Mouse (Mus musculus) embryonic facial prominence, embryonic 10.5 days (tissue): ENCODE data around the gene Ccdc71. TPM values are rescaled to one million over a fixed set of nuclear protein-coding genes. Genes with fewer than 3 reads are reported as not detected.
A peak's percentile ranks its signal among the peaks of the same experiment; 100 is the strongest.

Experiments
- DNase-seq: peaks from one replicate; pipeline ENCODE4 v3.0.0-alpha.2; 2017; ENCODE audit warnings: low spot score
- H3K27ac ChIP-seq: fragments of 300-500 bp; sonication (generic); replicated peaks from 2 replicates; pipeline ENCODE4 v1.5.1; 2016; ENCODE audit warnings: mild to moderate bottlenecking
- H3K27me3 ChIP-seq: fragments of 300-500 bp; sonication (generic); replicated peaks from 2 replicates; pipeline ENCODE4 v1.6.1; 2016; ENCODE audit warnings: low read depth, mild to moderate bottlenecking; ENCODE audit not compliant: poor library complexity, severe bottlenecking
- H3K36me3 ChIP-seq: fragments of 300-500 bp; sonication (generic); replicated peaks from 2 replicates; pipeline ENCODE4 v1.6.1; 2016; ENCODE audit warnings: mild to moderate bottlenecking, moderate library complexity
- H3K4me1 ChIP-seq: fragments of 300-500 bp; sonication (generic); 2 replicates; pipeline ENCODE4 v1.6.1; 2016
- H3K4me3 ChIP-seq: fragments of 300-500 bp; sonication (generic); 2 replicates; pipeline ENCODE4 v1.5.1; 2016; ENCODE audit warnings: mild to moderate bottlenecking, moderate library complexity
- H3K9me3 ChIP-seq: fragments of 300-500 bp; sonication (generic); 2 replicates; pipeline ENCODE4 v1.6.1; 2016; ENCODE audit warnings: mild to moderate bottlenecking
- WGBS: fragments of 180-500 bp; shearing (Covaris S2); methylation state at CpG from one replicate; pipeline ENCODE4 v1.1.7; 2016; 5-methylcytosine and 5-hydroxymethylcytosine counted together
- polyA plus RNA-seq: library from polyadenylated mRNA; unstranded; fragments of >200 nt; fragmentation: Nextera tagmentation; extraction: Ambion mirVana; gene quantifications from 2 replicates; pipeline ENCODE4 v1.2.1, GENCODE M21; 2016

Gene Ccdc71
- polyA plus RNA-seq, 1 experiment from 2014 or later, result 57.5 TPM

GRCm38 (mm10) chr9:108494146-108494825, 34.0 kb downstream of the Ccdc71 start:
- no peaks in the 10 kb centered on the region for H3K9me3 ChIP-seq
- no peaks in the 10 kb centered on the region for H3K27me3 ChIP-seq
- H3K27ac ChIP-seq, result no peak overlapping the region
- H3K36me3 ChIP-seq, result peaks cover 85% of the 10 kb centered on the region
- H3K4me3 ChIP-seq, result no peak overlapping the region
- H3K4me1 ChIP-seq, result peaks cover 25% of the 10 kb centered on the region
- 94% methylated on average over 19 of the region's 19 CpGs for WGBS
- no peak for DNase-seq

- Histone ChIP-seq H3K36me3 (peaks cover 85% of the 10 kb centered on the region), H3K9me3 (no peaks in the 10 kb centered on the region), H3K27me3 (no peaks in the 10 kb centered on the region), H3K4me3 (no peak overlapping the region), H3K4me1 (peaks cover 21% of the 10 kb centered on the region), H3K27ac (no peak overlapping the region)
- 91% methylated on average over 10 of the region's 10 CpGs for WGBS
- DNase-seq, result no peak
Observed at GRCm38 (mm10) chr9:108494905-108495304, 34.6 kb downstream of the Ccdc71 start.

DNA sequence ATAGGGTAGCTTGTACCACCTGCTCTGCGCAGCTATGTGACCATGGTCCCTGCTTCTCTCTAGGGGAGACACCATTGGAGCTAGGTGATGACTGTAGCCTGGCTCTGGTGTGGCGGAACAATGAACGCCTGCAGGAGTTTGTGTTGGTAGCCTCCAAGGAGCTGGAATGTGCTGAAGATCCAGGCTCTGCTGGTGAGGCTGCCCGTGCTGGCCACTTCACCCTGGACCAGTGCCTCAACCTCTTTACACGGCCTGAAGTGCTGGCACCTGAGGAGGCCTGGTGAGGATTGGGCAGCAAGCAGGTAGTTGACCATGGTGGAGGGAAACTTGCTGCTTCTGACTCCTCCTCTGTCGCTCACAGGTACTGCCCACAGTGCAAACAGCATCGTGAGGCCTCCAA, 38.9 kb downstream of the Ccdc71 start:
- H3K4me3 ChIP-seq, result no peak overlapping the region
- no peaks in the 10 kb centered on the region for H3K9me3 ChIP-seq
- H3K4me1 ChIP-seq, result no peaks in the 10 kb centered on the region
- DNase-seq, result no peak
- no peaks in the 10 kb centered on the region for H3K27me3 ChIP-seq
- no peak overlapping the region for H3K27ac ChIP-seq
- H3K36me3 ChIP-seq, result peaks cover 96% of the 10 kb centered on the region
- 96% methylated on average over 7 of the region's 7 CpGs for WGBS

- 96% methylated on average over 15 of the region's 15 CpGs for WGBS
Observed at GRCm38 (mm10) chr9:108499943-108500342, 39.6 kb downstream of the Ccdc71 start.

DNA sequence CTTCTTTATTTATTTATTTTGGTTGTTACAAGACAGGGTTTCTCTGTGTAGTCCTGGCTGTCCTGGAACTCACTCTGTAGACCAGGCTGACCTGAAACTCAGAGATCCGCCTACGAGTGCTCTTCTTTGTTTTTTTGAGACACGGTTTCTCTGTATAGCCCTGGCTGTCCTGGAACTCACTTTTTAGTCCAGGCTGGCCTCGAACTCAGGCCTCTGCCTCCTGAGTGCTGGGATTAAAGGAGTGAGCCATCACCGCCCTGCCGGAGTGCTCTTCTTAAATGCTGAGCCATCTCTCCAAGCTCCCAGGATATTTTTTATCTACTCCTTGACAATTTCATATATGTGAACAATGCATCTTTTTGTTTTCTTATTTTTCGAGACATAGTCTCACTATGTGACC, 46.6 kb downstream of the Ccdc71 start:
- Histone ChIP-seq H3K27ac (no peak overlapping the region), H3K27me3 (no peaks in the 10 kb centered on the region), H3K4me3 (peak overlapping the region; percentile 93), H3K4me1 (peaks cover 19% of the 10 kb centered on the region), H3K36me3 (peaks cover 50% of the 10 kb centered on the region), H3K9me3 (no peaks in the 10 kb centered on the region)
- DNase-seq, result no peak
- WGBS, result 87% methylated on average over 7 of the region's 7 CpGs

More at GRCm38 (mm10) chr9:108499943-108500342, 39.6 kb downstream of the Ccdc71 start:
- H3K4me1 ChIP-seq, result no peaks in the 10 kb centered on the region
- no peak overlapping the region for H3K4me3 ChIP-seq
- no peaks in the 10 kb centered on the region for H3K27me3 ChIP-seq
- DNase-seq, result no peak
- peaks cover 89% of the 10 kb centered on the region for H3K36me3 ChIP-seq
- no peak overlapping the region for H3K27ac ChIP-seq
- H3K9me3 ChIP-seq, result no peaks in the 10 kb centered on the region

- peak; percentile 95 for DNase-seq
- Histone ChIP-seq H3K36me3 (peaks cover 50% of the 10 kb centered on the region), H3K4me3 (peak within 1 kb of the TSS; percentile 93), H3K9me3 (no peaks in the 10 kb centered on the region), H3K27ac (peak within 1 kb of the TSS; percentile 87), H3K4me1 (peaks cover 19% of the 10 kb centered on the region), H3K27me3 (no peaks in the 10 kb centered on the region)
- WGBS, result under 1% methylated on average over 37 of the region's 37 CpGs
Observed at GRCm38 (mm10) chr9:108507619-108508434, 47.5 kb downstream of the Ccdc71 start, which contains the start of gene Qars. Gene Qars, plus strand, starts transcription at chr9:108507706.

GRCm38 (mm10) chr9:108508776-108509175, 48.4 kb downstream of the Ccdc71 start:
- peaks cover 19% of the 10 kb centered on the region for H3K4me1 ChIP-seq
- H3K4me3 ChIP-seq, result peak overlapping the region; percentile 93
- DNase-seq, result no peak
- 87% methylated on average over 7 of the region's 7 CpGs for WGBS
- no peaks in the 10 kb centered on the region for H3K27me3 ChIP-seq
- no peaks in the 10 kb centered on the region for H3K9me3 ChIP-seq
- H3K27ac ChIP-seq, result no peak overlapping the region
- H3K36me3 ChIP-seq, result peaks cover 50% of the 10 kb centered on the region

Other genes with a start within 250 kb of the Ccdc71 start
- gene Dag1, start 196.6 kb upstream of the Ccdc71 start, polyA plus RNA-seq, result 70.1 and 73.9 TPM in 2 replicates
- gene Nicn1, start 170.1 kb upstream of the Ccdc71 start, polyA plus RNA-seq, result 38.3 and 39.3 TPM in 2 replicates
- 35.9 and 40.8 TPM in 2 replicates for gene Amt, start 163.7 kb upstream of the Ccdc71 start, polyA plus RNA-seq
- 240 and 243 TPM in 2 replicates for gene Rhoa, start 154.4 kb upstream of the Ccdc71 start, polyA plus RNA-seq
- 14.4 and 14.7 TPM in 2 replicates for gene Tcta, start 154.4 kb upstream of the Ccdc71 start, polyA plus RNA-seq
- gene Gpx1, start 121.6 kb upstream of the Ccdc71 start, polyA plus RNA-seq, result 810 and 843 TPM in 2 replicates
- 127 and 133 TPM in 2 replicates for gene Usp4, start 112.7 kb upstream of the Ccdc71 start, polyA plus RNA-seq
- gene 1700102P08Rik, start 67.7 kb upstream of the Ccdc71 start, polyA plus RNA-seq, result 0.67 and 1.0 TPM in 2 replicates
- gene Ccdc36, start 32.0 kb upstream of the Ccdc71 start, polyA plus RNA-seq, result 0.93 and 1.1 TPM in 2 replicates
- gene BC048562, start 24.0 kb upstream of the Ccdc71 start, polyA plus RNA-seq, result not detected in 2 replicates
- 21.6 and 24.2 TPM in 2 replicates for gene Klhdc8b, start 1.1 kb downstream of the Ccdc71 start, polyA plus RNA-seq
- 33.2 and 33.5 TPM in 2 replicates for gene Lamb2, start 19.2 kb downstream of the Ccdc71 start, polyA plus RNA-seq
- gene Usp19, start 30.1 kb downstream of the Ccdc71 start, polyA plus RNA-seq, result 84.7 and 93.7 TPM in 2 replicates
- 118 and 119 TPM in 2 replicates for gene Qars, start 47.2 kb downstream of the Ccdc71 start, polyA plus RNA-seq
- 167 and 168 TPM in 2 replicates for gene Qrich1, start 56.3 kb downstream of the Ccdc71 start, polyA plus RNA-seq
- 235 and 254 TPM in 2 replicates for gene Impdh2, start 99.8 kb downstream of the Ccdc71 start, polyA plus RNA-seq
- gene Ndufaf3, start 106.9 kb downstream of the Ccdc71 start, polyA plus RNA-seq, result 42.4 and 44.1 TPM in 2 replicates
- 191 and 200 TPM in 2 replicates for gene Dalrd3, start 109.4 kb downstream of the Ccdc71 start, polyA plus RNA-seq
- 200 and 215 TPM in 2 replicates for gene Wdr6, start 118.2 kb downstream of the Ccdc71 start, polyA plus RNA-seq
- gene P4htm, start 137.1 kb downstream of the Ccdc71 start, polyA plus RNA-seq, result 7.0 and 7.2 TPM in 2 replicates
- gene Arih2, start 188.9 kb downstream of the Ccdc71 start, polyA plus RNA-seq, result 57.9 and 62.5 TPM in 2 replicates
- gene Slc25a20, start 201.6 kb downstream of the Ccdc71 start, polyA plus RNA-seq, result 30.4 and 35.1 TPM in 2 replicates
- 24.7 and 26.2 TPM in 2 replicates for gene Prkar2a, start 228.8 kb downstream of the Ccdc71 start, polyA plus RNA-seq